Mouse (Mus musculus) limb, embryonic 14.5 days (tissue): ENCODE data around the gene Nab1. TPM values are rescaled to one million over a fixed set of nuclear protein-coding genes. Genes with fewer than 3 reads are reported as not detected.

Experiments
- ATAC-seq: fragments of 200-750 bp; cut with Nextera tagmentation; 2 replicates; pipeline ENCODE4 v1.8.0; 2017; ENCODE audit warnings: low read depth, moderate number of reproducible peaks, moderate TSS enrichment; ENCODE audit not compliant: low FRiP score
- DNase-seq: peaks from one replicate; pipeline ENCODE4 v3.0.0-alpha.2; 2015; ENCODE audit warnings: low spot score
- H3K27ac ChIP-seq: fragments of 300-500 bp; sonication (generic); replicated peaks from 2 replicates; pipeline ENCODE4 v1.5.1; 2014; ENCODE audit warnings: low read depth, mild to moderate bottlenecking, low read length, moderate library complexity, mixed read lengths
- H3K27me3 ChIP-seq: fragments of 300-500 bp; sonication (generic); 2 replicates; pipeline ENCODE4 v1.6.1; 2014; ENCODE audit warnings: low read length, mixed read lengths; ENCODE audit not compliant: control insufficient read depth, insufficient read depth
- H3K36me3 ChIP-seq: fragments of 300-500 bp; sonication (generic); 2 replicates; pipeline ENCODE4 v1.6.1; 2014; ENCODE audit warnings: mild to moderate bottlenecking, low read length, moderate library complexity, mixed read lengths; ENCODE audit not compliant: control insufficient read depth, insufficient read depth
- H3K4me1 ChIP-seq: fragments of 300-500 bp; sonication (generic); 2 replicates; pipeline ENCODE4 v1.6.1; 2014; ENCODE audit warnings: antibody characterized with exemption, low read length, mixed read lengths; ENCODE audit not compliant: control insufficient read depth, insufficient read depth
- H3K4me2 ChIP-seq: fragments of 300-500 bp; sonication (generic); replicated peaks from 2 replicates; pipeline ENCODE4 v1.6.1; 2014; ENCODE audit warnings: low read depth, mild to moderate bottlenecking, low read length, moderate library complexity; ENCODE audit not compliant: severe bottlenecking
- H3K4me3 ChIP-seq: fragments of 300-500 bp; sonication (generic); replicated peaks from 2 replicates; pipeline ENCODE4 v1.5.1; 2014; ENCODE audit warnings: low read length
- H3K9ac ChIP-seq: fragments of 300-500 bp; sonication (generic); 2 replicates; pipeline ENCODE4 v1.6.1; 2014; ENCODE audit warnings: mild to moderate bottlenecking, low read depth, low read length, moderate library complexity; ENCODE audit not compliant: severe bottlenecking
- H3K9me3 ChIP-seq: fragments of 300-500 bp; sonication (generic); 2 replicates; pipeline ENCODE4 v1.6.1; 2016; ENCODE audit warnings: low read length; ENCODE audit not compliant: control insufficient read depth
- POLR2A ChIP-seq: fragments of 200-500 bp; IDR thresholded peaks from 2 replicates; pipeline ENCODE4 v1.8.0; 2012; ENCODE audit warnings: inconsistent platforms, mild to moderate bottlenecking, moderate library complexity, borderline replicate concordance; ENCODE audit not compliant: insufficient read depth, insufficient read length; ENCODE audit errors: extremely low read depth
- WGBS: fragments of 180-500 bp; shearing (Covaris S2); extraction: QIAGEN DNeasy Blood & Tissue Kit; methylation state at CpG from one replicate; pipeline ENCODE4 v1.1.7; 2014; 5-methylcytosine and 5-hydroxymethylcytosine counted together
- polyA plus RNA-seq, 2 experiments: library from polyadenylated mRNA; depleted of rRNA in 1 of 2; stranded (reverse) in 1 of 2; unstranded in 1 of 2; fragments of >200 nt; fragmentation: Nextera tagmentation in 1 of 2; extraction: Ambion mirVana in 1 of 2; gene quantifications; 2 replicates each; pipeline versions ENCODE4 v1.2.1 to v1.2.3; 2012 to 2014

Gene Nab1
- polyA plus RNA-seq, 2 experiments = 13.5 to 22.1 TPM

DNA sequence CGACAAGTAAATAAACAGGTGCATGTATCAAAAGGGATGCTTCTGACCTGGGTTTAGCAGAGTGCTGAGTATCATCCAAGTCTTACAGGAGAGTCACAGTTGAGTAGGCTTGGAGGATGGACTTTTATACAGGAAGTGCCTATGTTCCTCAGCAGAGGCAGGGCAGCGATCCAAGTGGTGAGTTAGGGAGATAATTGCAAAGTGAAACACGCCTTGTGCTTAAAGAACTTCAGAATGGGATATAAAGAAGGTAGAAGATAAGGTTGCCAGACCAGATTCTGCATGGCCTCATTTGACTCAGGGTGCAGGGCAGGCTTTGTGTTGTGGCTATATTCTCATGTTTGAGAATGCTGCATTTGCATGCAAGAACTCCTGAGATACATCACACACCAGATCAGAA lies 14.8 kb upstream of the Nab1 start:
- no peak overlapping the region for H3K27ac ChIP-seq
- ATAC-seq (no peak), DNase-seq (no peak)
- no peak for TF ChIP-seq POLR2A
- H3K4me1 ChIP-seq = no peaks in the 10 kb centered on the region
- 79% methylated on average over 3 of the region's 3 CpGs for WGBS
- H3K27me3 ChIP-seq = no peaks in the 10 kb centered on the region
- H3K36me3 ChIP-seq = no peaks in the 10 kb centered on the region
- H3K4me3 ChIP-seq = no peak overlapping the region
- no peaks in the 10 kb centered on the region for H3K9me3 ChIP-seq
- H3K9ac ChIP-seq = no peak overlapping the region
- no peak overlapping the region for H3K4me2 ChIP-seq

DNA sequence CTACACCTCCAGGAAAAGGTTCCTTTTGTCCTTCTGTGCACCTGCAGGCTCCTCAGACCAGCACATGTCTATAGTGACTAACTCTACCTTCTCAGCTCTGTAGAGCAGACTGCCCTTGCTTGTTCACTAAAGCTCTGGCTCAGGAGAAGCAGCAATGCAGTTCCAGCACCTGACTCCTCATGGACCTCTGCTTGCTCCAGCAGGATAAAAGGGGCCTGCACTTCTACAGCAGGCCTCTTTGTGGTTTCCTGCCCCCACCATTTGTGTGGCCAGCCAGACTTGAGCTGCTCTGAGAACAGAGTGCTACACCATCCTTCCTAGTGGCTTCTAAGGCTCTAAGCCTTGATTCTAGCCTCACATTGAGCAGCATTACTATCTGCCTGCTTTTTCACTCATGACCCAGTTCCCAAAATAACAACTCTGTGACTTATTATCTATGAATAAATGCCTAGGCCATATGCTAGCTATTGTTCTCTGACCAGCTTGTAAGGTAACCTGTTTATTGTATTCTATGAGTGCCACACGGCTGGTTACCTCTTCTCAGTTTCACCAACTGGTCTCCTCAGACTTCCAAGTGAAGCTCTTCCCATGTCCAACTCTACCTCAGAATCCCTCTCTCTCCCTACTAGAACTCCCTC lies 11.4 kb upstream of the Nab1 start:
- DNase-seq (no peak), ATAC-seq (no peak)
- Histone ChIP-seq H3K9me3 (no peaks in the 10 kb centered on the region), H3K27ac (no peak overlapping the region), H3K4me2 (no peak overlapping the region), H3K36me3 (no peaks in the 10 kb centered on the region), H3K9ac (no peak overlapping the region), H3K27me3 (no peaks in the 10 kb centered on the region), H3K4me1 (no peaks in the 10 kb centered on the region), H3K4me3 (no peak overlapping the region)
- TF ChIP-seq POLR2A = no peak
- 85% methylated on average over 1 of the region's 1 CpGs for WGBS

DNA sequence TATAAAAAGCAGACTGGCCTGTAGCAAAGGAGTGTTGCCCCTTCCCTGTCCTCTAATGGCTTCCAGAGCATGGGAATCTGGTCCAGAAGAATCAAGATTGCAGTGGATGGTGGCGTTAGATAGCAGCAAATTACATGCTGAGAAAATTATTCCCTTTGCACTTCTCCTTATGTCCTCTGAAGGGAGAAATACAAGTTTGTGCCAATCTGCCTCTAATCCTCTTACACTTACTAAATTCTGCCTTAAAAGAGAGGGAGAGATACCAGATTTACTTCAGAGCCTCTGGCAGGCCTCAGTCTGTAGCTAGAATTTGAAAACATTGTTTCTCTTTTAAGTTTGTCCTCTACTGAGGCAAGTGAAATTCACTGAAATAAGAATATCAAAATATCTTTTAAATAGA lies 5.7 kb upstream of the Nab1 start:
- H3K9me3 ChIP-seq = no peaks in the 10 kb centered on the region
- H3K27ac ChIP-seq = no peak overlapping the region
- H3K9ac ChIP-seq = no peak overlapping the region
- ATAC-seq (no peak), DNase-seq (no peak)
- H3K4me2 ChIP-seq = no peak overlapping the region
- H3K4me1 ChIP-seq = peaks cover 9% of the 10 kb centered on the region
- no peak overlapping the region for H3K4me3 ChIP-seq
- 68% methylated on average over 1 of the region's 1 CpGs for WGBS
- no peaks in the 10 kb centered on the region for H3K36me3 ChIP-seq
- H3K27me3 ChIP-seq = no peaks in the 10 kb centered on the region
- TF ChIP-seq POLR2A = no peak

DNA sequence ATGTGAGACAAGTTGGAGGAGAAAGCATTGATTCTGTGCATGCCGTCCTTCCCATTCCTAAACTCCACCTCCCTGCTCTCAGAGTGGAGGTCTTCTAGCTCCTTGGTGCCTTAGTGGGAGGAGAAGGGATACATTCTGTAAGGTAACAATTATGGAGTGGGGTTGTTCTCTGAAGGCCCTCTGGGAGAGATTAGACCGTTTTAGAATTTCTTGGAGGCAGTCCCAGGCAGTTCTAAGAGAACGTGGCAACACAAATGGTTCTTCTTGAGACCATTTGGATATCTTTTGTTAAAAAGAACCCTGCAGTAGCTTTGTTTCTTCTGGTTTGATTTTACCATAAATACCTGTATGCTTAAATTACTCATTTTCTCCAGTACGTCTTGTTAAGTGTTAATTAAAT lies 1.8 kb upstream of the Nab1 start:
- ATAC-seq (no peak), DNase-seq (peak; percentile 58)
- no peak overlapping the region for H3K9ac ChIP-seq
- peaks cover 14% of the 10 kb centered on the region for H3K4me1 ChIP-seq
- no peak overlapping the region for H3K4me2 ChIP-seq
- H3K27ac ChIP-seq = 0 out of 2 replicates have a peak overlapping the region, but pooled peaks have one; percentile 28
- H3K4me3 ChIP-seq = no peak overlapping the region
- H3K9me3 ChIP-seq = no peaks in the 10 kb centered on the region
- H3K27me3 ChIP-seq = no peaks in the 10 kb centered on the region
- WGBS = 25% methylated on average over 4 of the region's 4 CpGs
- no peak for TF ChIP-seq POLR2A
- no peaks in the 10 kb centered on the region for H3K36me3 ChIP-seq

DNA sequence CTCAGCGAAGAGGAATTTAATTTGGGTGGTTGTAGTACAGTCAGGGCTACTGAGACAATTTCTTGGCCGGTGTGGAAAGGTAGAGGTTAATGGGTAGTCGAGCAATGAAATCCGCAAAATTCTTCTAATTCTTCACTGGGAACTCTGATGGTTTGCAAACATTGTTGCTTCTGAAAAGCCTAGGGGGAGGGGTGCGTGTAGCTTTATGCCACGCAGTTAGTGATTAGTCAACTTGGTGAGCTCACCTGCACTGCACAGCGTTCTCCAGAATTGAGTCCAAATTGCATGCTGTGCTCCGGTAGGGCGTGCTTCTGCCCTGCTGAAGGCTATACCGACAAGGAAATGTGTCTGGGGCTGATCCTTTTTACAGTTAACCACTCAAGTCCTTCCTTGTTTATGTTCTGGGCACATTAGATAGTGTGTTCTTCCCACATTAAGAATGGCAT lies 1.2 kb upstream of the Nab1 start:
- H3K27me3 ChIP-seq = no peaks in the 10 kb centered on the region
- 41% methylated on average over 10 of the region's 10 CpGs for WGBS
- H3K4me2 ChIP-seq = no peak overlapping the region
- peak; percentile 5 for DNase-seq
- no peaks in the 10 kb centered on the region for H3K36me3 ChIP-seq
- no peak overlapping the region for H3K4me3 ChIP-seq
- no peak for ATAC-seq
- 0 out of 2 replicates have a peak overlapping the region, but pooled peaks have one; percentile 28 for H3K27ac ChIP-seq
- no peak for TF ChIP-seq POLR2A
- H3K9ac ChIP-seq = no peak overlapping the region
- H3K9me3 ChIP-seq = no peaks in the 10 kb centered on the region
- H3K4me1 ChIP-seq = peaks cover 14% of the 10 kb centered on the region
